Mouse (Mus musculus): Measurements from ENCODE around the gene Ptprr. TPM values are rescaled to one million over a fixed set of nuclear protein-coding genes. Genes with fewer than 3 reads are reported as not detected.

Ptprr gene
- polyA plus RNA-seq, 1 experiment from 2014 or later = 8.4 TPM

GRCm38 (mm10) chr10:116272156-116272555 is 254.1 kb downstream of the Ptprr start:
- Histone ChIP-seq H3K9ac (ENCODE audit: low read length) (no peak overlapping the region), H3K4me1 (replicated peaks; ENCODE audit: control insufficient read depth, insufficient read depth) (no peaks in the 10 kb centered on the region), H3K27ac (replicated peaks) (no peak overlapping the region), H3K9me3 (ENCODE audit: control insufficient read depth, low read length) (no peaks in the 10 kb centered on the region), H3K36me3 (ENCODE audit: control insufficient read depth, insufficient read depth, low read length) (no peaks in the 10 kb centered on the region), H3K4me2 (replicated peaks; ENCODE audit: low read depth) (no peak overlapping the region), H3K4me3 (ENCODE audit: low read depth, low read length) (no peak overlapping the region), H3K27me3 (ENCODE audit: control insufficient read depth, insufficient read depth, low read length) (no peaks in the 10 kb centered on the region)
- DNase-seq (ENCODE audit: low spot score) (no peak), ATAC-seq (ENCODE audit: low FRiP score, low TSS enrichment) (no peak)
- 51% methylated on average over 3 of the region's 3 CpGs for WGBS
- no peak for TF ChIP-seq EP300 (optimal IDR thresholded peaks at IDR 0.05)
- no peak for TF ChIP-seq CTCF (IDR thresholded peaks at IDR 0.05; ENCODE audit: low read depth)

GRCm38 (mm10) chr10:116275280-116275679 is 257.3 kb downstream of the Ptprr start, which contains the start of gene Ptprb:
TSS of gene Ptprb (plus strand) at chr10:116275523.
- H3K4me1 ChIP-seq (replicated peaks; ENCODE audit: control insufficient read depth, insufficient read depth) = no peaks in the 10 kb centered on the region
- H3K9ac ChIP-seq (ENCODE audit: low read length) = no peak within 1 kb of the TSS
- WGBS = 53% methylated on average over 7 of the region's 7 CpGs
- ATAC-seq (ENCODE audit: low FRiP score, low TSS enrichment) = no peak
- no peak within 1 kb of the TSS for H3K27ac ChIP-seq (replicated peaks)
- H3K36me3 ChIP-seq (ENCODE audit: control insufficient read depth, insufficient read depth, low read length) = no peaks in the 10 kb centered on the region
- no peak within 1 kb of the TSS for H3K4me2 ChIP-seq (replicated peaks; ENCODE audit: low read depth)
- no peaks in the 10 kb centered on the region for H3K27me3 ChIP-seq (ENCODE audit: control insufficient read depth, insufficient read depth, low read length)
- peak within 1 kb of the TSS; percentile 15; the same call in 1 of the 2 replicates for H3K4me3 ChIP-seq (ENCODE audit: low read depth, low read length)
- no peak for TF ChIP-seq EP300 (optimal IDR thresholded peaks at IDR 0.05)
- TF ChIP-seq CTCF (IDR thresholded peaks at IDR 0.05; ENCODE audit: low read depth) = no peak
- H3K9me3 ChIP-seq (ENCODE audit: control insufficient read depth, low read length) = no peaks in the 10 kb centered on the region
- DNase-seq (ENCODE audit: low spot score) = no peak

DNA sequence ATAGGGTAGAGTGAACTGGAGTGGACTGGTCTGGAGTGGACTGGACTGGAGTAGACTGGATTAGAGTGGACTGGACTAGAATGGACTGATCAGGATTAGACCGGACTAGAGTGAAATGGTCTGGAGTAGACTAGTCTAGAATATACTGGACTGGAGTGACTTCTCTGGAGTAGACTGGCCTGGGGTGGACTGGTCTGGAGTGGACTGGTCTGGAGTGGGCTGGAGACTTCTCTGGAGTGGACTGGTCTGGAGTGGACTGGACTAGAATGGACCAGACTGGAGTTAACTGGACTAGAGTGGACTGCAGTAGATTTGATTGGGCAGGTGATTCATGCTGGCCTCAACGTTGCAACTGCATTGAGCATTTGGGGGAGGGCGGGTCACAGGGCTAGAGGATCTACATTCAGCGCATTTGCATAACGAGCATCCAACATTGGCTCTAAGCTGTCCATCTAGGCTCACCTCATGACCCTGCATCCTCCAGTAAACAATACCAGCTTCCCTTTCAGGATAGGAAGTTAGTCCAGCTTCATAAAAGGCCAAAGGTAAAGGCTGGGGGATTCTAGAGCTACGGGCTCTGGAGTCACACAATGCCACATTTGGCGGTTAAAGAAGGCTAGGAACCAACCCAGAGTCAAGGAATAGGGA is 268.8 kb downstream of the Ptprr start:
- no peak for TF ChIP-seq EP300 (optimal IDR thresholded peaks at IDR 0.05)
- TF ChIP-seq CTCF (IDR thresholded peaks at IDR 0.05; ENCODE audit: low read depth) = no peak
- Histone ChIP-seq H3K9me3 (ENCODE audit: control insufficient read depth, low read length) (no peaks in the 10 kb centered on the region), H3K27ac (replicated peaks) (no peak overlapping the region), H3K4me3 (ENCODE audit: low read depth, low read length) (no peak overlapping the region), H3K4me2 (replicated peaks; ENCODE audit: low read depth) (no peak overlapping the region), H3K9ac (ENCODE audit: low read length) (no peak overlapping the region), H3K27me3 (ENCODE audit: control insufficient read depth, insufficient read depth, low read length) (no peaks in the 10 kb centered on the region), H3K4me1 (replicated peaks; ENCODE audit: control insufficient read depth, insufficient read depth) (no peaks in the 10 kb centered on the region), H3K36me3 (ENCODE audit: control insufficient read depth, insufficient read depth, low read length) (no peaks in the 10 kb centered on the region)
- no peak for DNase-seq (ENCODE audit: low spot score)
- ATAC-seq (ENCODE audit: low FRiP score, low TSS enrichment) = no peak
- 78% methylated on average over 7 of the region's 7 CpGs for WGBS

- WGBS = 39% methylated on average over 9 of the region's 9 CpGs
- Histone ChIP-seq H3K4me2 (replicated peaks; ENCODE audit: low read depth) (no peak overlapping the region), H3K9ac (ENCODE audit: low read length) (no peak overlapping the region), H3K9me3 (ENCODE audit: control insufficient read depth, low read length) (no peaks in the 10 kb centered on the region), H3K36me3 (ENCODE audit: control insufficient read depth, insufficient read depth, low read length) (no peaks in the 10 kb centered on the region), H3K4me3 (ENCODE audit: low read depth, low read length) (no peak overlapping the region), H3K27me3 (ENCODE audit: control insufficient read depth, insufficient read depth, low read length) (no peaks in the 10 kb centered on the region), H3K27ac (replicated peaks) (no peak overlapping the region), H3K4me1 (replicated peaks; ENCODE audit: control insufficient read depth, insufficient read depth) (no peaks in the 10 kb centered on the region)
- TF ChIP-seq CTCF (IDR thresholded peaks at IDR 0.05; ENCODE audit: low read depth) (no peak), EP300 (optimal IDR thresholded peaks at IDR 0.05) (no peak)
- ATAC-seq (ENCODE audit: low FRiP score, low TSS enrichment) = no peak
- DNase-seq (ENCODE audit: low spot score) = no peak
Measured at GRCm38 (mm10) chr10:116288130-116288529, 270.1 kb downstream of the Ptprr start.

DNA sequence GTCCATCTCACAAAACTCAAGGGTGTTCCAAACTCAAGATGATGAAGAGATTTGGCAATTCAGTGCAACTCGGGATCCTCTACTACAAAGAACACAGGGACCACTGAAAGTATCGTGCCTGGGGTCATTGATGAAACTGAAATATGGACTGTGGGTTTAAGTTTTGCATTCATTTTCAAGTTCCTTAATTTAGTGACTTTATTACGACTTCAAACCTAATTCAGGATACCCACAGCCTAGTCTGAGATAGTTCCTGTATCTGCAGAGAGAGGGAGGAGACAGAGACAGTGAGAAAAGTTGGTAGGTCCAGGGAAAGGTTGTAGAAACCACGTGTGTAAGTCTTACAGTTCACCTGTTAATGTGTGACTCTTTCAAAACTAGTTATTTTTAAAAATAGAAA is 272.5 kb downstream of the Ptprr start:
- Histone ChIP-seq H3K9ac (ENCODE audit: low read length) (no peak overlapping the region), H3K4me2 (replicated peaks; ENCODE audit: low read depth) (no peak overlapping the region), H3K4me1 (replicated peaks; ENCODE audit: control insufficient read depth, insufficient read depth) (no peaks in the 10 kb centered on the region), H3K4me3 (ENCODE audit: low read depth, low read length) (no peak overlapping the region), H3K27me3 (ENCODE audit: control insufficient read depth, insufficient read depth, low read length) (no peaks in the 10 kb centered on the region), H3K27ac (replicated peaks) (no peak overlapping the region), H3K36me3 (ENCODE audit: control insufficient read depth, insufficient read depth, low read length) (no peaks in the 10 kb centered on the region), H3K9me3 (ENCODE audit: control insufficient read depth, low read length) (no peaks in the 10 kb centered on the region)
- DNase-seq (ENCODE audit: low spot score) (no peak), ATAC-seq (ENCODE audit: low FRiP score, low TSS enrichment) (no peak)
- TF ChIP-seq EP300 (optimal IDR thresholded peaks at IDR 0.05) (no peak), CTCF (IDR thresholded peaks at IDR 0.05; ENCODE audit: low read depth) (no peak)
- WGBS = 67% methylated on average over 4 of the region's 4 CpGs

- WGBS = 62% methylated on average over 8 of the region's 8 CpGs
- Histone ChIP-seq H3K9me3 (ENCODE audit: control insufficient read depth, low read length) (no peaks in the 10 kb centered on the region), H3K9ac (ENCODE audit: low read length) (no peak overlapping the region), H3K27me3 (ENCODE audit: control insufficient read depth, insufficient read depth, low read length) (no peaks in the 10 kb centered on the region), H3K4me2 (replicated peaks; ENCODE audit: low read depth) (no peak overlapping the region), H3K36me3 (ENCODE audit: control insufficient read depth, insufficient read depth, low read length) (no peaks in the 10 kb centered on the region), H3K4me3 (ENCODE audit: low read depth, low read length) (no peak overlapping the region), H3K27ac (replicated peaks) (no peak overlapping the region), H3K4me1 (replicated peaks; ENCODE audit: control insufficient read depth, insufficient read depth) (no peaks in the 10 kb centered on the region)
- ATAC-seq (ENCODE audit: low FRiP score, low TSS enrichment) (no peak), DNase-seq (ENCODE audit: low spot score) (no peak)
- no peak for TF ChIP-seq EP300 (optimal IDR thresholded peaks at IDR 0.05)
- TF ChIP-seq CTCF (IDR thresholded peaks at IDR 0.05; ENCODE audit: low read depth) = no peak
Measured at GRCm38 (mm10) chr10:116291153-116291755, 273.2 kb downstream of the Ptprr start.
